Mouse (Mus musculus) urinary bladder, adult 18-20 months (tissue): Measurements from ENCODE around the gene Pabpn1.
"Not testable (repeated sequence)": the region's sequence is repeated elsewhere in the genome, so short reads cannot be mapped to it uniquely, and the experiment has no call there.

Source experiments
- DNase-seq, 2 experiments: peaks; one replicate each; pipeline ENCODE4 v3.0.0; 2022; ENCODE audit warnings: low spot score in 2 of 2, mixed read lengths in 2 of 2

Pabpn1 gene

GRCm38 (mm10) chr14:54936831-54937160 lies 44.5 kb downstream of the Pabpn1 start:
- DNase-seq: no peak

GRCm38 (mm10) chr14:54937361-54938182 lies 45.3 kb downstream of the Pabpn1 start:
- no peak for DNase-seq

DNA sequence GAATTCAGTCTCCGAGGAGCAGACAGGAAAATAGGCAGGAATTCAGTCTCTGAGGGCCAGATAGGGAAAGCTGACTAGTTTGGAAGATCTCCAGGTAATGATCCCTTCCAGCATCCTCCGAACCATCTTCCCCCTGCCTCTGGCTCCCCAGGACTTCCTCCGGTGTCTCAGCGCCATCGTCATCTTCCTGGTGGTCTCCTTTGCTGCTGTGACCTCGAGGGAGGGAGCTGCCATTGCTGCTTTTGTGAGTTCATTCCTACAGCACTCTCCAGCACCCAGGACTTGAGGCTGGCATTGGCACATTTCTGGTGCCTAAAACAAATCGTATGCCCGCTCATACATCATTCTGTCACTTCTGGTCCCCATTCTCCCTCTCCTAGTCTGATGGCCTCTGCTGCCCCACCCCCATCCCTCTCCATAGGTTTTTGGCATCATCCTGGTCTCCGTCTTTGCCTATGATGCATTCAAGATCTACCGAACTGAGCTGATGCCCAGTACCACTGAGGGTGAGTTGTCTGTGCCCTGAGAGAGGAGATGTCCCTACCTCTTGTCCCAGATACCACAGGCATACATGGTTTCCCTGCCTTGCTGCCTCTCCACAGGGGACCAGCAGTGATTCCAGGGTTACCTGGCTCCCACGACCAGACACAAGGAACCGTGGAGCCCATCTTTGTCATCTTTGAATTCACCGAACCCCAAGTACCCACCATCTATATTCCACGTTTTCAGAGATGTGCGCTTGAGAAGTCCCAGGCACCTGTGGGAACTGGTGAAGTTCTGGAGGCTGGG lies 46.3 kb downstream of the Pabpn1 start:
- DNase-seq: no peak

DNA sequence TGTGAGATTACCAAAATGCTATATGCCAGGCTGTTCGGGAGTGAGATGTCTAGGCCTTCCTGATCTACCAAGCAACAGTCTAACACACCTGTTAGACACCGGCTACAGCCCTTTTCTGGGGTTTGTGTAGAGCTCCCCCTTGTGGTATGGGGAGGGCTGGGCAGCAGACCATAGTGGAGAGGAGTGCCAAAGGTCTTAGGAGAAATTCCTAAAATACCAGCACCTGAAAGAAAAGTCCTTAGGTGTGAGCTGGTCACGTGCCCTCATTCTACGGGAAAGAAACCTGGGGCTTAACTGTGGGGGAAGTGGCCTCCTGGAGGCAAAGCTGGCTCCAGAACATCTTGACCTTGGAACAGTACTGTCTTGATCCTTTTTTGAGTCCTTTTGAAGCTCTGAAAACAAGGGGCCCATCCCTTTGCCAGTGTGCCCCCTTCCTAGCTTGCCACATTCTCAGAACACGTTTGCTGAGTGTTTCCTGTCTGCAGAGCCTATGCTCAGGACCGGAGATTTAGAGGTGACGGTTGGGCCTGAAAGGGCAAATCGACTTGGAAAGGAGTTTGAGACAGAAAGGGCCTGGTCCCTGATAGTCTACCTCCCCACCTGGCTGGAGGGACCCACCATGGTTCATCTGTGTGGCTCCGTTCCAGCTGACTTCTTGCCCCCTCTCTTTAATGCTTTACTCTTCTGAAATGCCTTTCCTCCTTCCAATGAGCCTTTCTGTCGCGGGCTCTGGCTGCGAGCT lies 47.3 kb downstream of the Pabpn1 start:
- peak; percentile 37 to 67 for DNase-seq

DNA sequence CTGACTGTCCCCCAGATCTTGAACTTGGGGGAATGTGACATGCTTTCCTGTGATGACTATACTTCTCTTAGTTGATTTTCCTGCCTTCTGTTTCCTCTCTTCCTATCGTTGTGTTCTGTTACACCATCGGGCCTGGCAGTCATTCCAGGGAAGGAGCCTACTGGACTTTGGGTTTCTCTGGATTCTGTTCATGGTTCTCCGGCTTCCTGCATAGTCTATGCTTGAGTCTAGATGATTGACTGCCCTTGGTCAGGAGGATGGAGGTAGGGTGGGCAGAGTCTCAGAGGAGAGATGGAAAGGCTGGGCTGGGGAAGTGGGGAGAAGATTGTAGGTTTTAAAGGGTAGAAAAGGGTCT lies 47.9 kb downstream of the Pabpn1 start:
- no peak for DNase-seq

- no peak for DNase-seq
Measured at GRCm38 (mm10) chr14:54941024-54941978, 49.0 kb downstream of the Pabpn1 start.

DNA sequence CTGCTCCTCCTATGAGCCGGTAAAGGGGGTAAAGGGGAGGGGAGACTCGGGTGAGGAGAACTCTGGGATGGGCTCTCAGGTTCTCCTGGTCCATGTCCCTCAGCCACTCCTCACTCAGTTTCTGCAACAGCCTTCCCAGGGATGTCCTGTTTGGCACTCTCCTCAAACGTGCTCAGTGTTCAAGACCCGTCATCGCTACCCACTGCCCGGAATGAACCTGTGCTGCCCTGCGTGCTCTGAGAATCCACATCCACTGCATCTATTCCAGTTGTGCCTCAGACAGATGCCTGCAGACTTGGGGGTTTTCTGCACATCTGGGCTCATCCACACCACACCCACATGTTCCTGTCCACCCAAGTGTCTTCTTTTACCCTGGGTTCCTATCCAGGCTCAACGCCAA lies 50.2 kb downstream of the Pabpn1 start:
- no peak for DNase-seq

DNA sequence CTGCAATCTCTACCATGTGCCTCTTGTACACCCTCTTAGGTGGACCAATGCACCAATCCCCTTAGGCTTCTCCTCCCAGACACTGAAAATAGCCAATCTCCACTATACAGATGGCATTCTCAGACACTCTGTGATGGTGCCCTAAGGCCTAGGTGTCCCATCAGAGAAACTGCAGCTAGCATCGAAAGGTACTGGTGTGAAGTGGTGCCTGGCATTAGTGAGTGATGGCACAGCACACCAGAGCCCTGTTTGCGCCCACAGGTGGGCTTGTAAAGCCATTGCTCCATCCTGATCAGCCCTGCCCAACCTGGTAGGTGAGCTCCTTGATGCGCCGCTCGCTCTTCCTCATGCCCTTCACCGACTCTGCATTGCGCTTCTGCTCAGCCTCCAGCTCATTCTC lies 51.7 kb downstream of the Pabpn1 start:
- no peak for DNase-seq

GRCm38 (mm10) chr14:54944939-54945338 lies 52.6 kb downstream of the Pabpn1 start:
- DNase-seq: no peak

- no peak for DNase-seq
Measured at GRCm38 (mm10) chr14:54945975-54946704, 53.8 kb downstream of the Pabpn1 start.

DNA sequence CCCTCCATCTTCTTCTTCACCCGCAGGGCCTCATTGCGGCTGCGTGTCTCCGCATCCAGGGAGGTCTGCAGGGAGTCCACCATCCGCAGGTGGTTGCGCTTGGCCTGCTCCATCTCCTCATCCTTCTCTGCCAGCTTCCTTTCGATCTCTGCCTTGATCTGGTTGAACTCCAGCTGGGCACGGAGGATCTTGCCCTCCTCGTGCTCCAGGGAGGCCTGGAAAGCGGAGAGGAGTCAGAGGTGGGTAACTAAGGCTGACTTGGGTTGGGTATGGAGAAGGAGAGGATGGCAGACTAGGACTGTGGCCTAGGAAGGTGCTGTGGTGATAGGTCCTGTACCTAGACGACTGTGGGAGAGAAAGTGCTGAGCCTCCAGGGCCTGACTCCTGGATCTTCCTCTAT lies 54.7 kb downstream of the Pabpn1 start:
- not testable (repeated sequence) for DNase-seq
